Mouse (Mus musculus) CH12.LX (cell line): ENCODE results near the gene Rp9.

ENCODE experiments used
- CTCF ChIP-seq, 2 experiments: IDR thresholded peaks in 1 of 2; conservative IDR thresholded peaks in 1 of 2; 2 replicates each; pipeline ENCODE4 v1.5.1; 2011 to 2012; ENCODE audit warnings: low read depth in 2 of 2, low read length in 2 of 2, improper control_type of control experiment in 1 of 2, inconsistent platforms in 1 of 2, mild to moderate bottlenecking in 1 of 2, moderate library complexity in 1 of 2
- EP300 ChIP-seq: IDR thresholded peaks from 2 replicates; pipeline ENCODE4 v1.6.1; 2011; ENCODE audit warnings: low read length, improper control_type of control experiment
- MAFK ChIP-seq: IDR thresholded peaks from 2 replicates; pipeline ENCODE4 v1.6.1; 2011; ENCODE audit warnings: low read length, improper control_type of control experiment; ENCODE audit not compliant: insufficient replicate concordance
- MEF2A ChIP-seq: IDR thresholded peaks from 2 replicates; pipeline ENCODE4 v1.6.1; 2014; ENCODE audit warnings: low read depth, mild to moderate bottlenecking, inconsistent platforms, low read length, improper control_type of control experiment, borderline replicate concordance
- MYC ChIP-seq: IDR thresholded peaks from 2 replicates; pipeline ENCODE4 v1.6.1; 2011; ENCODE audit warnings: low read depth, mild to moderate bottlenecking, improper control_type of control experiment, low read length
- POLR2A ChIP-seq: IDR thresholded peaks from 2 replicates; pipeline ENCODE4 v1.6.1; 2011; ENCODE audit warnings: low read depth, mild to moderate bottlenecking, improper control_type of control experiment, low read length
- RCOR1 ChIP-seq: conservative IDR thresholded peaks from 2 replicates; pipeline ENCODE4 v1.6.1; 2012; ENCODE audit warnings: low read depth, mild to moderate bottlenecking, inconsistent platforms, low read length, improper control_type of control experiment
- TBP ChIP-seq: conservative IDR thresholded peaks from 2 replicates; pipeline ENCODE4 v1.6.1; 2011; ENCODE audit warnings: low read depth, low read length, improper control_type of control experiment
- TCF12 ChIP-seq: IDR thresholded peaks from 2 replicates; pipeline ENCODE4 v1.6.1; 2014; ENCODE audit warnings: low read depth, mild to moderate bottlenecking, inconsistent platforms, low read length, improper control_type of control experiment
- ZKSCAN1 ChIP-seq: IDR thresholded peaks from 2 replicates; pipeline ENCODE4 v1.6.1; 2012; ENCODE audit warnings: low read depth, inconsistent platforms, low read length, improper control_type of control experiment, borderline replicate concordance

DNA sequence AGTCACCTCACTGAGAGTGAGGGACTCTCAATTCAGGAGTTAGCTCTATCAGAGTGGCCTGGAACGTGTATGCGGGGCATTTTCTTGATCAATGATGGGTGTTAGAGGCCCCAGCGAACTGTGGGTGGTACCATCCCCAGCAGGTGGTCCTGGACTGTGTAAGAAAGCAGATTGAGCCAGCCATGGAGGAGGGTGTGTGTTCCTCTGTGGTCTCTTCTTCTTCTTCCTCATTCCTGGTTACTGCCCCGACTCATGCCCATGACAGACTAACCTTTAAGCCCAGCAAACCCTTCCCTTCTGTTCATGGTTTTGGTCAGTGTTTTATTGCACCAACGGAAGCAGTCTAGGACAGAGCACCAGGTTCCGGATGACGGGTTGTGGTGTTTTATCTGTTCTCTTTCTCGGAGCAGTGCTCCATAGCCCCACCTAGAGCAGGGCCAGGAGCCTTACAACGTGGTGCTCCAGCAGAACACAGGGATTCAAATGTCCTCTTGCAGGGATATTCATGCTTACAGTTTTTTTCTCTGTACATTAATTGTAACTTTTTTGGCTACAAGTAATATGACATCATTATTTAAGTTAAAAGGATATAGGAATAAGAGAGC lies 24.8 kb upstream of the Rp9 start:
- no peak for TF ChIP-seq MYC
- no peak for TF ChIP-seq POLR2A
- TF ChIP-seq MAFK = no peak
- no peak for TF ChIP-seq ZKSCAN1
- no peak for TF ChIP-seq MEF2A
- TF ChIP-seq EP300 = no peak
- no peak for TF ChIP-seq TCF12
- no peak for TF ChIP-seq CTCF (conservative IDR thresholded peaks at IDR 0.05 in 1 of 2, IDR thresholded peaks at IDR 0.05 in 1 of 2; ENCODE audit: low read depth in 2 of 2, low read length in 2 of 2)
- no peak for TF ChIP-seq RCOR1
- TF ChIP-seq TBP = no peak
